Mouse (Mus musculus) heart, postnatal 36 days (tissue): ENCODE measurements around the gene Ceacam3. TPM values are rescaled to one million over a fixed set of nuclear protein-coding genes. Genes with fewer than 3 reads are reported as not detected.
"Not testable (repeated sequence)": the region's sequence is repeated elsewhere in the genome, so short reads cannot be mapped to it uniquely, and the experiment has no call there.

Source experiments
- DNase-seq, 2 experiments: peaks; one replicate each; pipeline ENCODE4 v3.0.0; 2021 to 2022
- intact Hi-C: fragments of 180-260 bp; cut with DNase I; formaldehyde crosslinking; loops from one replicate; pipeline ENCODE4 v1.15.1; 2025
- total RNA-seq, 2 experiments: library from RNA; stranded (reverse); gene quantifications; 2 replicates each; pipeline ENCODE4 v1.2.3; 2021

Gene Ceacam3
- not detected for total RNA-seq

GRCm38 (mm10) chr7:17149931-17150330, at the start of gene Ceacam3:
Gene Ceacam3 (plus strand): TSS chr7:17150282.
- intact Hi-C loops = no loop called here

GRCm38 (mm10) chr7:17101631-17102030, 48.5 kb upstream of the Ceacam3 start:
- intact Hi-C loops, DNase-seq: not testable (repeated sequence)

More at GRCm38 (mm10) chr7:17149931-17150330, at the start of gene Ceacam3:
- DNase-seq = no peak

- DNase-seq = no peak
- intact Hi-C loops = no loop called here
These were observed 14.8 kb upstream of the Ceacam3 start for GRCm38 (mm10) chr7:17135307-17135706.

- DNase-seq = peak; percentile 19 to 27
- intact Hi-C loops = no loop called here
These were observed 5.6 kb downstream of the Ceacam3 start for GRCm38 (mm10) chr7:17155634-17156033.

GRCm38 (mm10) chr7:17156885-17157677, 7.0 kb downstream of the Ceacam3 start:
- intact Hi-C loops = no loop called here
- DNase-seq = no peak

- intact Hi-C loops = no loop called here
- no peak for DNase-seq
These were observed 8.9 kb downstream of the Ceacam3 start for GRCm38 (mm10) chr7:17159011-17159410.

GRCm38 (mm10) chr7:17171827-17172226, 21.7 kb downstream of the Ceacam3 start:
- intact Hi-C loops = no loop called here
- DNase-seq = no peak

- intact Hi-C loops = no loop called here
- DNase-seq = no peak
These were observed 53.1 kb downstream of the Ceacam3 start, which contains the start of gene Psg29 for GRCm38 (mm10) chr7:17203177-17203576. Gene Psg29 (plus strand): TSS chr7:17203477.

GRCm38 (mm10) chr7:17205530-17206184, 55.6 kb downstream of the Ceacam3 start:
- intact Hi-C loops = no loop called here
- DNase-seq = no peak

Other genes starting within 250 kb of the Ceacam3 start
- gene Ptgir, start 243.8 kb upstream of the Ceacam3 start, total RNA-seq = 1 to 10 TPM; 2.9 TPM
- 100 to 1,000 TPM; 182 to 193 TPM for gene Calm3, start 226.2 kb upstream of the Ceacam3 start, total RNA-seq
- 1 to 10 TPM; 3.4 to 3.9 TPM for gene Pnmal2, start 205.6 kb upstream of the Ceacam3 start, total RNA-seq
- gene Pnmal1, start 190.6 kb upstream of the Ceacam3 start, total RNA-seq = not detected
- not detected for gene Gm42372, start 167.2 kb upstream of the Ceacam3 start, total RNA-seq
- gene Ccdc8, start 157.6 kb upstream of the Ceacam3 start, total RNA-seq = 1 to 10 TPM; 5.9 to 6.3 TPM
- gene Ppp5c, start 122.4 kb upstream of the Ceacam3 start, total RNA-seq = 100 to 1,000 TPM; 107 to 109 TPM
- gene Hif3a, start 87.9 kb upstream of the Ceacam3 start, total RNA-seq = 1 to 10 TPM; 2.5 to 2.6 TPM
- gene Psg16, start 76.2 kb upstream of the Ceacam3 start, total RNA-seq = under 1 TPM; 0.14 to 0.16 TPM
- not detected for gene Psg29, start 53.2 kb downstream of the Ceacam3 start, total RNA-seq